Mouse (Mus musculus) heart, postnatal 0 days (tissue): ENCODE measurements around the gene Pfkfb3. TPM values are rescaled to one million over a fixed set of nuclear protein-coding genes. Genes with fewer than 3 reads are reported as not detected.

Source experiments
- ATAC-seq: fragments of 200-750 bp; cut with Nextera tagmentation; 2 replicates; pipeline ENCODE4 v1.8.0; 2017; ENCODE audit warnings: low read depth, moderate number of reproducible peaks, moderate library complexity; ENCODE audit not compliant: insufficient read depth
- DNase-seq: peaks from one replicate; pipeline ENCODE4 v3.0.0-alpha.2; 2016; ENCODE audit warnings: low spot score
- H3K27ac ChIP-seq: fragments of 300-500 bp; sonication (generic); 2 replicates; pipeline ENCODE4 v1.5.1; 2014; ENCODE audit warnings: low read depth, mild to moderate bottlenecking
- H3K27me3 ChIP-seq: fragments of 300-500 bp; sonication (generic); 2 replicates; pipeline ENCODE4 v1.6.1; 2014; ENCODE audit warnings: low read length, mixed read lengths; ENCODE audit not compliant: control insufficient read depth, insufficient read depth
- H3K36me3 ChIP-seq: fragments of 300-500 bp; sonication (generic); replicated peaks from 2 replicates; pipeline ENCODE4 v1.6.1; 2014; ENCODE audit warnings: low read length, mixed read lengths; ENCODE audit not compliant: control insufficient read depth, insufficient read depth
- H3K4me1 ChIP-seq: fragments of 300-500 bp; sonication (generic); 2 replicates; pipeline ENCODE4 v1.6.1; 2014; ENCODE audit warnings: antibody characterized with exemption; ENCODE audit not compliant: control insufficient read depth, insufficient read depth
- H3K4me2 ChIP-seq: fragments of 300-500 bp; sonication (generic); 2 replicates; pipeline ENCODE4 v1.6.1; 2014; ENCODE audit warnings: low read depth, mild to moderate bottlenecking, low read length, moderate library complexity
- H3K4me3 ChIP-seq: fragments of 300-500 bp; sonication (generic); 2 replicates; pipeline ENCODE4 v1.5.1; 2014; ENCODE audit warnings: low read depth, low read length
- H3K9ac ChIP-seq: fragments of 300-500 bp; sonication (generic); replicated peaks from 2 replicates; pipeline ENCODE4 v1.6.1; 2014; ENCODE audit warnings: low read depth, low read length, mixed read lengths
- H3K9me3 ChIP-seq: fragments of 300-500 bp; sonication (generic); replicated peaks from 2 replicates; pipeline ENCODE4 v1.6.1; 2016; ENCODE audit warnings: low read length; ENCODE audit not compliant: control insufficient read depth
- CTCF ChIP-seq: IDR thresholded peaks from 2 replicates; pipeline ENCODE4 v1.5.1; 2016; ENCODE audit warnings: antibody characterized with exemption, control low read depth, low read depth
- EP300 ChIP-seq: IDR thresholded peaks from 2 replicates; pipeline ENCODE4 v1.6.1; 2016; ENCODE audit warnings: antibody characterized with exemption, low read depth
- WGBS: fragments of 180-500 bp; shearing (Covaris S2); extraction: QIAGEN DNeasy Blood & Tissue Kit; methylation state at CpG from one replicate; pipeline ENCODE4 v1.1.7; 2014; 5-methylcytosine and 5-hydroxymethylcytosine counted together
- polyA plus RNA-seq: library from polyadenylated mRNA; unstranded; fragments of >200 nt; fragmentation: Nextera tagmentation; extraction: Ambion mirVana; gene quantifications from 2 replicates; pipeline ENCODE4 v1.2.1, GENCODE M21; 2015
- total RNA-seq: library from RNA; depleted of rRNA; stranded (reverse); fragments of >200 nt; gene quantifications from 2 replicates; pipeline ENCODE4 v1.2.3, GENCODE M21; 2014; ENCODE audit warnings: low replicate concordance; rRNA removed

Pfkfb3 gene
- total and polyA plus RNA-seq, 2 experiments from 2014 or later, result 2.4 to 3.5 TPM

DNA sequence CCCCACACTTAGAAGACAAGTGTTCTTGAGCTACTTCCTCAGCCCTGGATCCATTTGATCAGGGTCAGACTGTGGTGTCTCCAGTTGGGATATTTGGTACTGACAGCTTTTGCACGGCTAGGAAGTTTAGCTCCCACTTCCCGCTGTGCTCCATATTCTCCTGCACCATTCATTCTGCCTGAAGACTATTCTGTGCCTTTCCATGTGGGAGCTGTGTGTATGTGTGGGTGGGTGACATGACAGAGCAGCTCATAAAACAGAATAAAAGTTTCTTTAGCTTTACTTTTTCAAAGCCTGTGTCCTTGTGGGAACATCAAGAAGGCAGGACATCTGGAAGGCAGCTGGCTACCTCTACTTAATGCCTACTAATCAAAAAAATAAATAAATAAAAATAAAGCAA is 130.5 kb downstream of the Pfkfb3 start:
- Histone ChIP-seq H3K27me3 (no peaks in the 10 kb centered on the region), H3K36me3 (no peaks in the 10 kb centered on the region), H3K9me3 (no peaks in the 10 kb centered on the region), H3K4me2 (no peak overlapping the region), H3K27ac (no peak overlapping the region), H3K4me3 (no peak overlapping the region), H3K4me1 (peaks cover under 1% of the 10 kb centered on the region; the same call in 1 of the 2 replicates), H3K9ac (no peak overlapping the region)
- no peak for TF ChIP-seq CTCF
- no peak for TF ChIP-seq EP300
- no peak for ATAC-seq
- 64% methylated on average over 2 of the region's 2 CpGs for WGBS
- DNase-seq, result no peak

DNA sequence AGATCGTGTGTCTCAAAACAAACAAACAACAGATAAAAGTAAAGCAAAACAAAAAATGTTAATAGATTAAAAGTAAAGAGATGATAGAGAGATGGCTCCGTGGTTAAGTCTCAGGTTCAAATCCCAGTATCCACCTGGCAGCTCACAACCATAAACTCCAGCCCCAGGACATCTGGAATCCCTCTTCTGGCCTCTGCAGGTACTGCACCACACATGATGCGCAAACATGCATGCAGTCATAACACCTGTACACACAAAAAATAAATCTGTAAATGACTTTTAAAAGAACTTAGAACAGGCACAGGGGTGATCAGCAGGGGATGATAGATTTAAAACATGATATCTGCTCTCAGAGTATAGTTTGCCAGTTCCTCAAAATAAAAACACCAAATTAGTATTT is 131.5 kb downstream of the Pfkfb3 start:
- H3K4me1 ChIP-seq, result no peaks in the 10 kb centered on the region
- TF ChIP-seq CTCF, result 0 out of 2 replicates have a peak, but pooled peaks have one; percentile 16
- TF ChIP-seq EP300, result no peak
- 75% methylated on average over 3 of the region's 3 CpGs for WGBS

More for the DNA sequence above, 131.5 kb downstream of the Pfkfb3 start:
- Histone ChIP-seq H3K9ac (no peak overlapping the region), H3K27ac (no peak overlapping the region), H3K4me3 (no peak overlapping the region), H3K27me3 (no peaks in the 10 kb centered on the region), H3K4me2 (no peak overlapping the region), H3K9me3 (no peaks in the 10 kb centered on the region), H3K36me3 (no peaks in the 10 kb centered on the region)
- ATAC-seq (no peak), DNase-seq (no peak)

Other genes with a start within 250 kb of the Pfkfb3 start
- gene Rbm17, start 50.1 kb upstream of the Pfkfb3 start, total RNA-seq, result 28.5 and 42.7 TPM in 2 replicates
- gene Rbm17, start 50.1 kb upstream of the Pfkfb3 start, polyA plus RNA-seq, result 58.3 and 61.0 TPM in 2 replicates
- gene Gm17490, start 72.2 kb upstream of the Pfkfb3 start, total RNA-seq, result not detected in 2 replicates
- not detected in 2 replicates for gene Gm17490, start 72.2 kb upstream of the Pfkfb3 start, polyA plus RNA-seq
- gene Il2ra, start 88.7 kb upstream of the Pfkfb3 start, total RNA-seq, result 0.50 TPM in 1 of 2 replicates, not detected in the other
- gene Il2ra, start 88.7 kb upstream of the Pfkfb3 start, polyA plus RNA-seq, result not detected in 2 replicates
- gene Il15ra, start 151.2 kb upstream of the Pfkfb3 start, total RNA-seq, result 11.6 and 14.2 TPM in 2 replicates
- gene Il15ra, start 151.2 kb upstream of the Pfkfb3 start, polyA plus RNA-seq, result 21.7 and 24.7 TPM in 2 replicates
- 81.0 and 94.7 TPM in 2 replicates for gene Fbh1, start 223.5 kb upstream of the Pfkfb3 start, total RNA-seq
- gene Fbh1, start 223.5 kb upstream of the Pfkfb3 start, polyA plus RNA-seq, result 77.3 and 81.2 TPM in 2 replicates
- gene Ankrd16, start 223.8 kb upstream of the Pfkfb3 start, total RNA-seq, result 19.8 and 43.1 TPM in 2 replicates
- gene Ankrd16, start 223.8 kb upstream of the Pfkfb3 start, polyA plus RNA-seq, result 18.8 and 23.0 TPM in 2 replicates